Comparison of ENCODE assay signal across 28 mouse cellular contexts in genomic region chrX:56835842-56836241, GRCm38 (mm10). TPM values are rescaled to one million over a fixed set of nuclear protein-coding genes. Genes with fewer than 3 reads are reported as not detected.
"Had no signal": no experiment of that assay in that cellular context is flagged by ENCODE, and none has a peak within 500 bp of the region (broad histone marks: within the 10 kb centered on the region; RNA-seq: fewer than 3 reads in every experiment).

No protein-coding gene starts in this region.

- H3K4me2 ChIP-seq: limb, embryonic 12.5 days; limb, embryonic 15.5 days; liver, embryonic 11.5 days; lung, embryonic 14.5 days; midbrain, embryonic 11.5 days; neural tube, embryonic 12.5 days; neural tube, embryonic 15.5 days; stomach, embryonic 15.5 days had no signal

- H3K36me3 ChIP-seq: limb, embryonic 12.5 days; limb, embryonic 15.5 days; neural tube, embryonic 12.5 days; neural tube, embryonic 15.5 days; stomach, embryonic 15.5 days had no signal

- ATAC-seq: liver, postnatal 0 days; lung, postnatal 0 days had no signal

- H3K4me3 ChIP-seq: limb, embryonic 12.5 days; limb, embryonic 15.5 days; neural tube, embryonic 12.5 days; neural tube, embryonic 15.5 days; stomach, embryonic 15.5 days had no signal

- H3K27ac ChIP-seq: limb, embryonic 12.5 days; limb, embryonic 15.5 days; liver, embryonic 14.5 days; macrophage; neural tube, embryonic 12.5 days; neural tube, embryonic 15.5 days; stomach, embryonic 15.5 days had no signal

- H3K4me1 ChIP-seq: limb, embryonic 12.5 days; limb, embryonic 15.5 days; neural tube, embryonic 12.5 days; neural tube, embryonic 15.5 days; stomach, embryonic 15.5 days had no signal

- H3K9ac ChIP-seq: limb, embryonic 12.5 days; limb, embryonic 15.5 days; liver, embryonic 14.5 days; liver, postnatal 0 days; lung, embryonic 14.5 days; neural tube, embryonic 12.5 days; neural tube, embryonic 15.5 days; stomach, embryonic 15.5 days had no signal

- DNase-seq: kidney, adult 18-20 months; kidney, adult 9 months; kidney, postnatal 14 days; kidney, postnatal 4 days; left cerebral cortex, postnatal 4 days; liver, postnatal 0 days; lung, embryonic 14.5 days; midbrain, embryonic 14.5 days; right cerebral cortex, adult 18-20 months; right cerebral cortex, postnatal 14 days; spleen, adult 18-20 months; thymus, postnatal 25 days had no signal

- H3K9me3 ChIP-seq: limb, embryonic 12.5 days; limb, embryonic 15.5 days; neural tube, embryonic 12.5 days; neural tube, embryonic 15.5 days; stomach, embryonic 15.5 days had no signal

- H3K27me3 ChIP-seq: limb, embryonic 12.5 days; limb, embryonic 15.5 days; neural tube, embryonic 12.5 days; neural tube, embryonic 15.5 days; stomach, embryonic 15.5 days had no signal

RNA-seq across cellular contexts. Expression of gene Map7d3, which starts 13.7 kb away (rescaled TPM):
- total RNA-seq: layer of hippocampus, postnatal 14 days; midbrain, postnatal 0 days had no signal

RNA-seq across cellular contexts. Expression of gene Adgrg4, which starts 34.1 kb away (rescaled TPM):
- total RNA-seq: layer of hippocampus, adult 18-20 months; layer of hippocampus, postnatal 14 days; left cerebral cortex, postnatal 10 days; left cerebral cortex, postnatal 4 days; megakaryocyte-erythroid progenitor cell, adult 5-6 weeks had no signal
- polyA plus RNA-seq: limb, embryonic 12.5 days; limb, embryonic 15.5 days; liver, embryonic 11.5 days; liver, embryonic 14.5 days; liver, postnatal 0 days; lung, embryonic 14.5 days; lung, postnatal 0 days; macrophage; midbrain, embryonic 14.5 days; midbrain, postnatal 0 days; neural tube, embryonic 15.5 days; thymus, postnatal 0 days had no signal
